Mouse (Mus musculus) stomach, postnatal 0 days (tissue): ENCODE data around the gene Lgr5.

ENCODE experiments used
- CTCF ChIP-seq: IDR thresholded peaks from 2 replicates; pipeline ENCODE4 v1.5.1; 2016; ENCODE audit warnings: antibody characterized with exemption, low read depth, mild to moderate bottlenecking, moderate library complexity
- EP300 ChIP-seq: optimal IDR thresholded peaks from 2 replicates; pipeline ENCODE3; 2016; ENCODE audit warnings: antibody characterized with exemption

GRCm38 (mm10) chr10:115465778-115466177, 121.8 kb downstream of the Lgr5 start:
- no peak for TF ChIP-seq CTCF
- no peak for TF ChIP-seq EP300
